Mouse (Mus musculus): ENCODE data around the gene Hrh3. TPM values are rescaled to one million over a fixed set of nuclear protein-coding genes. Genes with fewer than 3 reads are reported as not detected.

The Hrh3 gene
- polyA plus RNA-seq, 1 experiment from 2014 or later = not detected

DNA sequence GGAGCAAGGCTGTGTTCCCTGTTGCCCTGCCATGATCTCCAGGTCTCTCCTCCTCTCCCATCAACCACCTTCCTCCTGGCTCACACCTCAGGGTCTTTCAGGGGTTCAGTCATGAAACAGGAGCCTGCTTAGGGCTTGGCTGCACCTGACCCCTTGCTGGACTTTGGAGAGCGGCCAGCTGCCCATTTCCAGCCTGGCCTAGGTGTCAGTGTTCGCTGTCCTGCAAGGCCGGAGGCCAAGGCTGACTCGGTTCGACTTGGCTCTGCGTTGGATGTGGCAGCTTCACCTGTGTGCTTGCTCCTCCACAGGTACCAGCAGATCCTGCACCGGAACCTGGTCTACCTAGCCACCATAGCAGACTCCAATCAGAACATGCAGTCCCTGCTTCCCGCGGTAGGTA lies 51.3 kb downstream of the Hrh3 start:
- Histone ChIP-seq H3K4me1 (replicated peaks) (0 out of 2 replicates have a peak, but pooled peaks cover 3% of the 10 kb centered on the region), H3K27me3 (no peaks in the 10 kb centered on the region), H3K27ac (no peak overlapping the region), H3K4me2 (no peak overlapping the region), H3K9ac (no peak overlapping the region), H3K36me3 (peaks cover 38% of the 10 kb centered on the region), H3K4me3 (no peak overlapping the region), H3K9me3 (replicated peaks) (no peaks in the 10 kb centered on the region)
- ATAC-seq (replicated peaks; ENCODE audit: insufficient number of reproducible peaks, insufficient read depth, low FRiP score, low read depth) = no peak
- WGBS = 94% methylated on average over 9 of the region's 9 CpGs

- 90% methylated on average over 14 of the region's 14 CpGs for WGBS
- no peak overlapping the region for H3K4me3 ChIP-seq
- H3K4me1 ChIP-seq (replicated peaks) = 0 out of 2 replicates have a peak, but pooled peaks cover 3% of the 10 kb centered on the region
- ATAC-seq (replicated peaks; ENCODE audit: insufficient number of reproducible peaks, insufficient read depth, low FRiP score, low read depth) = no peak
- no peak overlapping the region for H3K27ac ChIP-seq
- no peak overlapping the region for H3K4me2 ChIP-seq
- peaks cover 32% of the 10 kb centered on the region for H3K36me3 ChIP-seq
- H3K27me3 ChIP-seq = no peaks in the 10 kb centered on the region
- H3K9ac ChIP-seq = no peak overlapping the region
- no peaks in the 10 kb centered on the region for H3K9me3 ChIP-seq (replicated peaks)
Observed at GRCm38 (mm10) chr2:180051986-180052733, 52.1 kb downstream of the Hrh3 start.

DNA sequence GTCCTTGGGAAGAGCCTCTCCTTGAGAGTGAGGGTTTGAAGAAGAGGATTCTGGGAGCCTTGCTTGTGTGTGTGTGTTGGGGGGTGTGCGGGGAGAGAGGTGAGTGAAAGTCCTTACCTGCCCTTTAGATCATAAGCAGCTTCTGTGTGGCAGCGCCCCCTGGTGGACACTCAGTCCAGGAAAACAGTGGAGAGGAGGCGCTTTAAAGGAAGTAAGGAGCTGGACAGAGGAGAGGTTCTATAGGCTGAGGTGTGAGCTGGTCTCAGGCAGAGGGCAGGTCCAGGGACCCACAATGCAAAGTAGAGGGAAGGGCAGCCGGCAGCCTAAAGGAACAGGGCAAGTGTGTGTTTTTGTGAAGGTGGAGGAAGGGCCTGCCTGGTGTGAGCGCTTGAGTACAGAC lies 53.3 kb downstream of the Hrh3 start:
- Histone ChIP-seq H3K27ac (no peak overlapping the region), H3K4me2 (no peak overlapping the region), H3K9ac (no peak overlapping the region), H3K4me1 (replicated peaks) (0 out of 2 replicates have a peak, but pooled peaks cover 3% of the 10 kb centered on the region), H3K27me3 (no peaks in the 10 kb centered on the region), H3K4me3 (no peak overlapping the region), H3K9me3 (replicated peaks) (no peaks in the 10 kb centered on the region), H3K36me3 (peaks cover 20% of the 10 kb centered on the region)
- 22% methylated on average over 5 of the region's 5 CpGs for WGBS
- ATAC-seq (replicated peaks; ENCODE audit: insufficient number of reproducible peaks, insufficient read depth, low FRiP score, low read depth) = no peak

Other genes starting within 250 kb of the Hrh3 start
- 1.9 and 2.1 TPM in 2 replicates for gene Taf4, start 127.8 kb downstream of the Hrh3 start, polyA plus RNA-seq (2015; fragmentation: Nextera tagmentation; extraction: Ambion mirVana)
- 5.5 and 6.3 TPM in 2 replicates for gene Lsm14b, start 79.5 kb downstream of the Hrh3 start, polyA plus RNA-seq (2015; fragmentation: Nextera tagmentation; extraction: Ambion mirVana)
- gene Psma7, start 62.1 kb downstream of the Hrh3 start, polyA plus RNA-seq (2015; fragmentation: Nextera tagmentation; extraction: Ambion mirVana) = 347 and 368 TPM in 2 replicates
- gene Ss18l1, start 62.0 kb downstream of the Hrh3 start, polyA plus RNA-seq (2015; fragmentation: Nextera tagmentation; extraction: Ambion mirVana) = 2.5 and 4.1 TPM in 2 replicates
- gene Mtg2, start 33.9 kb downstream of the Hrh3 start, polyA plus RNA-seq (2015; fragmentation: Nextera tagmentation; extraction: Ambion mirVana) = 24.4 and 25.8 TPM in 2 replicates
- 31.5 and 36.9 TPM in 2 replicates for gene Osbpl2, start 14.8 kb upstream of the Hrh3 start, polyA plus RNA-seq (2015; fragmentation: Nextera tagmentation; extraction: Ambion mirVana)
- 123 and 139 TPM in 2 replicates for gene Adrm1, start 67.0 kb upstream of the Hrh3 start, polyA plus RNA-seq (2015; fragmentation: Nextera tagmentation; extraction: Ambion mirVana)
- 21.9 and 29.1 TPM in 2 replicates for gene Lama5, start 121.4 kb upstream of the Hrh3 start, polyA plus RNA-seq (2015; fragmentation: Nextera tagmentation; extraction: Ambion mirVana)
- gene Rps21, start 152.9 kb upstream of the Hrh3 start, polyA plus RNA-seq (2015; fragmentation: Nextera tagmentation; extraction: Ambion mirVana) = 259 and 352 TPM in 2 replicates
- 8.4 and 10.5 TPM in 2 replicates for gene Cables2, start 169.0 kb upstream of the Hrh3 start, polyA plus RNA-seq (2015; fragmentation: Nextera tagmentation; extraction: Ambion mirVana)
- gene Rbbp8nl, start 185.4 kb upstream of the Hrh3 start, polyA plus RNA-seq (2015; fragmentation: Nextera tagmentation; extraction: Ambion mirVana) = 0.06 and 0.28 TPM in 2 replicates
- gene Gata5, start 230.2 kb upstream of the Hrh3 start, polyA plus RNA-seq (2015; fragmentation: Nextera tagmentation; extraction: Ambion mirVana) = 5.3 and 7.9 TPM in 2 replicates

Measured in heart, embryonic 15.5 days (tissue).